Mouse (Mus musculus) left cerebral cortex, adult 11 months (tissue): ENCODE data around the gene Ntm.

Experiments used
- DNase-seq: peaks from one replicate; pipeline ENCODE4 v3.0.0; 2022; ENCODE audit warnings: low spot score

Gene Ntm

DNA sequence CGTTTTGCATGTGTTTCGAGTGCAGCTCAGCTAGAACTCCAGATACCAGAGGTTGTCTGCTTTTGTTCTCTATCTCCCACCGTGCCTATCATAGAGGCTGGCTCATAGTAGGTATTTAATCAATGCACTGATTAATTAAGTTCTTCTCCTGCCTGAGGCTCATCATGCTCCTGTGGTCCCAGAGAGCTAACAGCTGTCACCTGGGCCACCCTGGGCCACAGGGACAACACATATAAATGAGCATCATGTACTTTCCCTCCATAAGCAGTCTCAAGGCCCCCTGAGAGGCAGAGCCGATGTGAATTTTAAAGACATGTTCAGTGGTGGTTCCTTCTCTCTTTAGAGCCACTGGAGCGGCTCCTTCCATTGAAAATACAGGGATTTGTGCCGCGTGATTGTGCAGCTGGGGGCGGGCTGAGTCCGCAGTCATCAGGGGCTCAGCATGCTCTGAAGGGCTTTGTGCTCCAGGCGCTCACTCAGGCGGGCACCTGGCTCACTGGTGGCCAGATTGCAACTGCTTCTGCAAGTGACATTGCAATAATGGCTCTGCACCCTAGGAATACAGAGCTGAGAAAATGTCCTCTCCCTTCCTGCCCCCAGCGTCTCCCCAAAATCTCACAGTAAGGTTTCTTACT, 160.8 kb downstream of the Ntm start:
- no peak for DNase-seq

DNA sequence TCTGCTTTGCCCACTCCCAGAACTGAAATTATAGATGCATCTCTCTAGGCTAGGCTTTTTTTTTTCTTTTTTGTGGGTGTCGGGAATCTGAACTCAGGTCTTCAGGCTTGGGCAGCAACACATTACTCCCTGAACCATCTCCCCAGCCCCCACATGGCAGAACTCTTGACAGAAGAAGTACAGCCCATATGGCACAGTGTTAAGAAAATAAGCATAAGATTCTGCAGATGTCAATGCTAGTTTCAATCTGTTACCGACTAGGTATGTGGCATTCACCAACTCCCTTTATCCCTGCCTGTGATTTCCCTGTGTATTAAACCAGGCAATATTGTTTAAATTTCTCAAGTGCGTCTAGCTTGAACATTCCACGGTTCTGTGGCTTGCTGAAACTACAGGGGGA, 166.7 kb downstream of the Ntm start:
- no peak for DNase-seq

DNA sequence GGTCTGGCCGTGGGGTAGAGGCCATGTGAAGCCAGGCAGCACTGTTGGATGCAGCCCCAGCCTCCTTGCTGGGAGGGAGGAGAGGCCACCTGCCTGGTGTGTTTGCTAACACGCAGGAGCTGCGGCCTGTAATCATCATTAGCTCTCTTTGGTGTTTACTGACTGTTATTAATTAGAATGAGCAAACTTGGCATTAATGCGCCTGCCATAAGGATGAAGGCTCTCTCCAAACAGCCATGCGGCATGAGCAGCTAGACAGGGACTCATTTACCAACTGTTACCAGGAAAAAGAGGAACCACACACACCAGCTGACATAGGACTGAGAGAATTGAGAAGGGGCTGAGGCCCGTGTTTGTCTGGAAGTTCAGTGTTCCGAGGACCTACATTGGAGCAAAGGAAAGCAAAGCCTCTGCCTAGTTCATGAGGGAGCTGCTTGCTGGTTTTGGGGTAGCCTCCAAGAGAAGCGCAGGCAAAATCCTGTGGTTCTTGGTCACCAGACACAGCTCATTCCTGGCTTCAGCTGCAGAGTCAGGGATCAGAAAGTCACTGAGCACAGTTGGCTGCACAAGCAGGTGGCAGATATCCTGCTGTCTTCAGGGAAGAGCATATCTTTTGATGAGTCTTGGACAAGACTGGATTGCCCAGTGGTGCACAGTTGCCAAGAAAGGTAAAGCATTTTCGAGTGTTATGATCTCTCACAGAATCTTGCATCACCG, 171.6 kb downstream of the Ntm start:
- DNase-seq, result no peak

DNA sequence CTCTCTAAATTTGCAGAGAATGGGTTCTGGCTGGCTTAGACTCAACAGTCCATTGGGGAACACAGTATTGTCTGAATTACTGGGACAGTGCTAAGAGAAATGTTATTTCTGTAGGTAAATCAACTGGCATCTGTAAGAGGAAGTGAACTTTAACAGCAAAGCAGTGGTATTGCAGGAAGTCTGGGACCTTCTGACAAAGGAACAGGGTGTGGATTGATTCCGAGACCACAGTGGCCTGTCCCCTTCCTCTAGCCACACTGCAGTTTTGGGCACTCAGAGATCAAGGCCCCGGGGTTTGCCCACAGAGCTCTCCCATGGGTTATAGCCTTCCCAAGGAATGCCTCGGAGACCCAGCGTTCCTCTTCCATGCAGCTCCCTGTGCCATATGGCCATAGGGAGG, 172.9 kb downstream of the Ntm start:
- no peak for DNase-seq

DNA sequence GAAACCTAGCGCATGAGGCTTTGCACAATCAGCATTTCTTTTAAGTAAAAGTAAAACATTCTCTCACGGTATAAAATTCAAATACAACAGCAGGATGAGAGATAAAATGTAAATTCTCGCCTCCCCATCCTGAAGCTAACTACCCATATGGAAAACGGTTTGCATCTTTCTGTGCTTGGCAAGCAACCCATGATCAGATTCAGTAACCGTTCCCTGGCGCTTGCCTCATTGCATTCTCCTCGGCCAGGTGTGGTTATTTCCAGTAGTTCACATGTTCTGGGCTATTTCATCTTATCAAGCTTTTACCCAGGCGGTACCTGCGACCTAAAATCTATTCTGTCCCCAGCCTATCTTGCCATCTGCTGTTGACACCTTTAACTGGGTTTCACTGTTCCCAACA, 174.1 kb downstream of the Ntm start:
- no peak for DNase-seq

DNA sequence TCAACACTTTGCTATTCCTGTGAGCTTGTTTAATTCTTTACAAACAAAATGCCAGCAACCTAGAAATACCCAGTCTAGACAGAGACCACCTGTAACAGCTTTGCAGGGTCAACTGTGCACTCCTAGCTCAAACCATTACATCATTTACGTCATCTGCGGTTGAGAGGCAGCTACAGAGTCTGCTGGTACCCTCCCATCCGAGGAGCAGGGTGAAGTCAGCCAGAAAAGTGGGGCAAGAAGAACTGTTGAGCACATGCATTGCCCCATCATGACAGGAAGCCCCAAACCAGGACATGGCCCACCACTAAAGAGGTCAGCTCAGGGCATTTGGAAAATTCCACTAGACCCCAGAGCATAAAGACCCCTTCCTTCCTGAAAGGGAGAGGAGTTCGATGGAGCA, 175.5 kb downstream of the Ntm start:
- DNase-seq, result no peak

DNA sequence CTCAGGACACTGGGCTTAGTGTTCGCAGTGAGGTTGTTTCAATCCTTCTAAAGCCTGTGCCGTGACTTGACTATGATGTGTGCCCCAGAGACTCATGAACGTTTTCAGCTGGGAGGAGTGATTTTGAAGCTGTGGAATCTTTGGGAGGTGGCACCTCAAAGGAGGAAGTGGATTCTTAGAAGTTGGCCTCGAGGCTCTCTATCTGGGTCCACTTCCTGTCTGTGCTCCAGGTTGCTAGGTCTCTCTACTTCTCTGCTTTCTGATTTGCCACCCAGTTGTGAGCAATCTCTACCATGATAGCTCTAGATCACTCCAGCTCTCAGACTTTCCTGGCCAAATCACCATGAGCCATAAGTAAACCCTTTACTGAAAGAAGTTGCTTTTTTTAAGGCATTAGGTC, 180.2 kb downstream of the Ntm start:
- no peak for DNase-seq

DNA sequence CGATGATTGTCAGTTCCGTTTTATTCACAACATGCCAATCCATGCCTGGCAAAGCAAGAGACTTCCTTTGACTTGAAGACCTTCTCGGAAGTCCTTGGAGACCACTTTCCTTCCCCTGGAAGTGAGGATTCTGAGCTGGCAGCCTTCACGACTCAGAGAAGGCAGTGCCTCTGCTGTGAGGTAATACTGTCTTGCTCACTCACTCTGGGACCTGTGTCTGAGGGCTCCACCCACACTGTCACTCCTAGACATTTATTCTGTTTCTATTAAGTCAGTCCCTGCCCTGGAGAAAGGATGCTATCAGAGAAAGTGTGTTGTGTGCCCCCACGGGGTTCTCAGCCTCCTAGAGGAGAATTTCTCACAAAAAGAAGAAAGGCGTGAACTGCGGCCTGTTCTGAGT, 183.2 kb downstream of the Ntm start:
- DNase-seq, result no peak

DNA sequence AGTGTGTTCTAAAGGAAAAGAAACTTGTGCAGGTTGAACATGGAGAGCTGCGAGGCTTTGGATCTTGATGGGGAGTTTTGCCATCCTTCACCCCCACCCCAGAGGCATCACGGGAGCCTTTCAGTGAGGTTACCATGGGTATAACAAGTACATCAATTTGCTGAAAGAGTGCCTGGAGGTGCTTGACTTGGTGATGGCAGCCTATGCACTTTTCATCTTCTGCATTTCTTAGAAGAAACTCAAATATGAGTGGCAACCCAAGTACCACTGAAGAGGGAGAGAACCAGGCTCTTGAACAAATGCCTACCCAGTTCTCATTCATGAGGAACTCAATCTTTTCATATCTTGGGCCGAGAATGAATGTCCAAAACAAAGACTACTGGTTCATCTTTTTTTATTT, 186.0 kb downstream of the Ntm start:
- DNase-seq, result no peak

DNA sequence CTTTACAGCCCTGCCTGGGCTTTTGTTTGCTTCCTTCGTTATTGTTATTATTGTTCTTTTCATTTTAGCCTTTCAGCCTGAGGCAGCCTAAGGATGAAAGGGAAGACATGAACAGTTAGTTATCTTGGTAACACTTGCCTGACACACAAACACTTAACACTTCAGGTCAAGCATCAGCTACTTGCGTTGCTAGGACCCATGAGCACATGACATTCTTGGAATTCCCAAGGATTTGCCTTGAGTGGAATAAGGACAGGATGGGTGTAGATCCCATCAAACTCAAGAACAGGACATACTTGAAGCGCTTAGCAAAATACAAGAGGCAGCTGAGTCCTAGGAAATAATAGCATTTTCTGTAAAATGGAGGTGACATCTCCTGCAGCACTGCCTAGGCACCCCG, 186.4 kb downstream of the Ntm start:
- DNase-seq, result no peak

DNA sequence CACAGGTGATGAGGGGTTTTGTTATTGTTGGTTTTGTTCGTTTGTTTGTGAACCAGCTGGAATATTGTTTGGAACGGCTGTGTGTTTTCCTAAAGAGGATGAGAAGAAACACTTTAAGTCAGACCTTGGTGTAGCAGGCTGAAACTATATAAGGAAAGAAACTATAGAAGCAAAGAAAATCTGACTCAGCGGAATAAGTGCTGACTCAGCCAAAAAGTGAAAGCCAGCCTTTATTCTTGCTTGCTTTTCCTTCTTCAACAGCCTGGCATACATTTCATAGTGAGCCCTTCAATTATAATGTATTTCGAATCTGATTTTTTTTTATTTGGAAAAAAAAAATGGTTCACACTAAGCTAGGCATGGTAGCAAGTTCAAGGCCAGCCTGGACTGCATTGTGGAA, 186.9 kb downstream of the Ntm start:
- no peak for DNase-seq

DNA sequence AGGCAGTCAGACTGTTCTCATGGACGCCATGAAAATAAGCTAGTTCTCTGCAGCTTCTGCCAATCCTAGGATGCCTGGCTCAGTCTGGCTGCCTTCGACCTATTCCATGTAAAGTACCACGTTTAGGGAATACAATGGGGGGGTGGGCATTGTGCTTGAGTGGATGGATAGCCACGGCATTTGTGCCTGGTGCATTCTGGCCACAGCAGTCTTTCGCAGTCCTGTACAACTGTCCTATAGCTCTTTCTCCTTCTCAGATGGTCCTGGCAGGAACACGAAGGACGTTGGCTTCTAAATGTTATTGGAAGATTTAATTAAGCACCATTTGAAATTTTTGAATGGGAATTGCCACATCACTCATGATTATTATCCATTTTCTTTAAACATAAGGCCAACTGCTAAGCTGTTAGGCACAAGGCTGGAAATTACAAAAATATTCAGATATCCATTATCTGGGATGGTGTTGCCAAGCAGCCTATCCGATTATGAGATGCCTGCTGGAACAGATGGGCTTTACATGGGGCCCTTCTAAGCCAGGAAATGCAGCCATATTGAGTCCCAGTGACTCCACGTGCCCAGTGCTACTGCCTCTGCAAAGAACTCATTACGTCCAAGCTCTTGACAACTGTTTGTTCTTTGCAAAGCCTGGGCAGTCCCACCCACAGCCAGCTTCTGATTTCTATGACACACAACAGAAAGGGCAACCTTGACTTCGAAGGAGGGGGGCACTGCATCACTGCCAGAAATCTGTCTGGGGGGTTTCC, 190.1 kb downstream of the Ntm start:
- no peak for DNase-seq

DNA sequence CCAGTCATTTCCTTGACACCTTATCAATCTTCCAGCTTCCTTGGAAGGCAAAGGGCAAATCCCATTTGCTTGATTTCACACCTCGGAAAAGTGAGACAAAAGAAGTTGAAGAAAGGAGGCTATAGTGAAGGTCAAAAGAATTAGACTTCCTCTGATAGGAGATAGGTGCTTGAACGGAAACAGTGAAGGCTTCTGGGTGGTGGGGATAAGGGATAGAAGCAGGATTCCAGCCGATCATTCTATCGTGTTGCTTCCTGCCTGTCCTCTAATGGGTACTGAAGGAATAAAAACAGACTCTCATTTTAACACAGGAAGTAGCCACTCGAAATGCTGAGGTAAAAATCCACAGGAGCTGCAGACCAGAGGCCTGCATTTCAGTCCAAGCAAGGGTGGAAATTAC, 191.1 kb downstream of the Ntm start:
- no peak for DNase-seq

DNA sequence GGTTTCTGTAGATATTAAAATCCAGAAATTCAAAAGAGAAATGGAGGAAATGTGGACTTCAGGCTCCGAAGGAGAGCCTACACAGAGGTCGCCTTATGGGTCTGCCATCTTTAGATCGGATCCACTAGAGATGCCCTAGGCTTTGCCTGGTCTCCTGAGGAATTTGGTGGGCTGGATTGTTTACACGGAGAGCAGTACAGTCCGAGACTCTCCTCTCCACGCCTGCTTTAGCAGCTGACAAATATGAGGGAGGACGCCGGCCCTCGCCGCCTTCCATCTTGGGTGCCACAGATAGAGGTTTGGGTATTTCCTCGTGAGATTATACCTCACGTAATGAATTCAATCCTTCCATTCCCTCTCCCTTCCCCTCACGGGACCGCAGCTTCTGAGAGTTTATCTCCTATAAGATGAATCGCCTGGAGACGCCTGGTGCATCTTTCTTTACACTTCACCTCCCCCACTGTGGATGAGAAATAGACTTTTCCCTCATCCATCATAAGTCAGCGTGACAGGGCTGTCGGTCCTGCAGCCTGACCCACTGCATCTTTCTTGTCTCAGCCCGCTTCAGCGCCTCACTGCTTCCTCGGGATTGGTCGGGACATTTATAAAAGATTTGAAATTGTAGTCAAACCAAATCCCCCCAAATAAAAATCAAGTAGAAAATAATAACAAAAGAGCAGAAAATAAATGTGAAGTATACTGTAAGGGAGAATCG, 191.7 kb downstream of the Ntm start:
- DNase-seq, result no peak

DNA sequence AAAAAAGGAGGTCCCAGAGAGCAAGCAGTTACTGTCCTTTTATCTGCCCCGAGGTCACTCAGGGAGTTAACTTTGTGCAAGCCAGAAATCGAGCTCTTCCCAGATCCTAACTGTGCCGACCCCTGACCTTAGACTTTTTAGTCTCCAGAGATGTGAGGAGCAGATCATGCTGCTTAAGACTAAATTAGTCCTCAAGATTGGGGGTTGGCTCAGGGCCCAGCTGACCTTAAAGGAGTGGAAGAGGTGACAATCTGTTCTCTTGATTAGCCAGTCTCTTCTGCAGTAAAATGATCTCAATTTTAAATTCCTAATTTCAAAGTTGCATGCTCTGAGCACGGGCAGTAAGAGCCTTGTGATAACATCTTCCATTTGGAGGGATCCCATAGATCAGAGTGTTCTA, 193.6 kb downstream of the Ntm start:
- no peak for DNase-seq

DNA sequence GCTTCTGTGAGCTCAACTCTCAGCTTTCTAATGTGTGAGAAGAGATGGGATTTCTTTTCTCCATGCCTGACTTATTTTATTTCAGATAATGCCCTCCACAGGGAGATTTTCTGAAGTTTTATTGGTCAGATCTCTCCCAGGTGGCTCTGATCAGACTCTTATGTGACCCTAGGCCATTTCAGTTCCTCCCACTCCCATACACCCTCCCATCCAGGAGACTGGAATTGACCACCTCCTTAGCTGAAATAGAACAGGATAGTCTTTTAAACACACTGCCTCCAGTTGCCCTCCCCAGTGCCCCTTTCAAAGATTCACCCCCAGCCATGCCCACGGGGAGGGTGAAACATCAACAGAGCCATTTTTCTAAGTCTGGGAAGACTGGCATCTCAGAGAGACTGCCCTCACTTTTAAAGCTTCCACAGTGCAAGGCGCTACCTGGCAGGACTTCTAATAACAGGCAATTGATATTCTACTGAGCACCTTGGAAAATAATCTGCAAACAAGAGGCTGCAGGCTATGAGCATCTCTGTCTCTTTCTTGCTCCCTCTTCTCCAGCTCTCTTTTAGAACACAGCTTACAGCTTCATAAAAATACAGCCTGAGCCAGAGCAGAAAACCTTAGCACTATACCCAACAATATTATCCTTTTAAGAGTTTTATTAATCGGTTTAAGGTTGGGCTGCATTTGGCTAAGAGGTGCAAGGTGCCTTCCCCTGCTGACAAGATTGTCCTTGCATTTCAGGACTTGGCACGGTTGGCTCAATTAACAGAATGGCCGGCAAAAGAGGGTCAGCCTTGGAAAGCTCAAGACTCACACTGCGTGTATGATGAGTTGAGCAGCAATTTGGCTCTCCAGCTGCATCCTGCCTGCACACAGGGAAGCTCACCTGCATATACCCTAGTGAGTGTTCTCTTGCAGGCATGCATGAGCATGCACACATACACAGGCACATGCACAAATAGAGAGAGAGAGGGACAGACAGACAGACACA, 196.7 kb downstream of the Ntm start:
- DNase-seq, result no peak

DNA sequence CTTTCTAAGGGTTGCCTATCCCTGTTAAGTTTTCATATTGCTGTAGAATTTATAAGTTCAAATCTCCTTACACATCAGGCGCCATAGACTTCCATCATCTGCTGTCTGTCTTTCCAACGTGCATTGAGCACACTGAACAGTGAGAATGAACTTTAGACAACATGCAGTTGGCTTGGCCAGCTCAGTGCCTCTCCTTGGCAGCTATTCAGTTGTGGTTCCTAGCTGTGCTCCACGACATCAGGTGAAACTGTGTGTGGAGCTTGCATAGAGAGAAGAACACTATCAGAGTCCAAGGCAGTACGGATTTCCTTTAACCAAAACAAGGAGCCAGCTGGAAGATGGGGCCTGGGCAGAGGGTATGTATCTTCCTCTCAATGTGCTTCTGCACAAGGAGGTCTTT, 199.6 kb downstream of the Ntm start:
- DNase-seq, result no peak

DNA sequence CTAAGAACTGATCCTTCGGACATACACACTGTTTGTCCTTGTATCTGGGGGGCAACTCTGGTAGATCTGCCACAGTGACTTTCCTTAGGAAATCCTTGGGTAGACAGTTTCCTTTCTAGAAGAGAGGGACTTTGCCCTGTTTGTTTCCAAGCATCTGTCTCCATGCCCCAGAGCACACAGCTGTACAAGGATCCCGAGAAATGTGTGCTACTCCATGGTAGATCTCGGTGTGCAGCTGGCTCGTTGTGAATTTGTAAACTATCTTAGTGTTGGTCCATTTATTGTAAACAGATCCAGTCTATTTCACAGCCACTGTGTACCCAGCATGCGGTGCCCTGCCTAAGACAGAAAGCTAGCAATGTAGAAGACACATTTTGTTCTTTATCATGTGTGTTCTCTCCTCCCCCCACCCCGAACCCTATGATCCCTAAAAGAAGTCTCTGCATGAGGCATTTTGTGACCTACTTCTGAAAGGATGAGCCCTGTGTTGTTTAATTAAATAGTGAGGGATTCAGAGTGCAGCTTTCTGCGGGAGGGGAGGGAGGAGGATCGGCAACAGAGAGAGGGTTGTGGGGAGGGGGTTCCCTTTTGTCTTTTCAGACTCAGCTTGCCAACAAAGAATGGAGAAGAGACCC, 200.9 kb downstream of the Ntm start:
- DNase-seq, result no peak

DNA sequence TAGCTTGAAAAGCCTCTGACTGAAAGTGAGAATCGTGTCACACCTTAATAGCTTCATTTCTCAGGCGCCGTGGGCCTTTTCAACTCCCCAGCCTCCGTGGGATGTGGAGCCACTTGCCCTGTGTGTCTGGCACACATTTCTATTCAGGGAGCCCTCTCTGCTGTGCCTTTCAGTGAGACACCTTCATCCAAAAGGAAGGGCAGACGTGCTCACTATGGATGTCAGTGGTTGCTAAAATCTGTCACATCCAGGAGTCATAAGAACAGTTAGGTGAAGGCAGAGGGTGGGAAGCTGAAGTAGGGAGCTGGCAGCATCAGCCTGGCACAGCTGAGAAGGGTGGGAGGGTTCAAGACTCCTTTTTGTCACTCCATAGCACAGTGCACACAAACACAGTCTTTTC, 201.4 kb downstream of the Ntm start:
- no peak for DNase-seq

DNA sequence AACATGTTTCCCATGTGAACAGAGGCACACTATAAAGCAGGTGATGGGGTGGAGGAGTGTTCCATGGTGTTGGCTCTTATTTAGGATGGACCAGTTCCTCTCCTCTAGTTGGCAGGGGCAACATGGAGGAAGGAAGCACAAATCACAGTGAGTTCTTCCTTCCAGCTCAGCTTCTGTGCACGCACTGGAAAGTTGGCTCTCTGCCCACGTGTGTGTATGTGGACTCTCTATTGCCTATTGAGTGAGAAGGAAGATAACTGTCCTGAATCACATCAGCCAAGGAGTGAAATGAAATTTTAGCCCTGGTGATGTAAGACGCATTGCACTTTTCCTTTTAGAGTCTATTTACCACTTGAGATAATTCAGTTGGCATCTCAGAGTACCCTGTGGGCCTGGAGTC, 203.0 kb downstream of the Ntm start:
- DNase-seq, result no peak

DNA sequence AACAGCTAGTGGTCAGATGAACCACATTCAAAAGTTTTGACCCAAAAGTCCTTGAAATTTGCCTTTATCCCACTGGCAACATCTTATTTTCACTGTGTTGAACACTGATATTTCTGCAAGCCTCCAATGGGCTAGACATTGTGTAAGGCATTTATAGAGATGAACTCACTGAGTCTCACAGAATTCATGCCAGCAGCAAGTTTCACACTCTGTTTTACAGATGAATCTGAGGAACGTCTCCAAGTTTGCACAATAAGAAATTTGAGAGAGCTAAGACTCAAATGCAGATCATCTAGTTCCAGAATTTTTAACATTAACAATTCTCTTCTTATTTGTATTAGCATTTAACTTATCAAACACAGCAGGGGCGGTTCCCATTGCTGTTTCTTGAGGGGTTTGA, 203.9 kb downstream of the Ntm start:
- no peak for DNase-seq
